Mouse (Mus musculus) stomach, embryonic 14.5 days (tissue): ENCODE results near the gene Lsr. TPM values are rescaled to one million over a fixed set of nuclear protein-coding genes. Genes with fewer than 3 reads are reported as not detected.

ENCODE experiments used
- ATAC-seq: fragments of 200-750 bp; cut with Nextera tagmentation; 2 replicates; pipeline ENCODE4 v1.8.0; 2017; ENCODE audit warnings: low read depth, moderate TSS enrichment; ENCODE audit not compliant: insufficient number of reproducible peaks, insufficient read depth, low FRiP score
- H3K27ac ChIP-seq: fragments of 300-500 bp; sonication (generic); 2 replicates; pipeline ENCODE4 v1.5.1; 2014; ENCODE audit warnings: mild to moderate bottlenecking, low read length, moderate library complexity, mixed read lengths
- H3K27me3 ChIP-seq: fragments of 300-500 bp; sonication (generic); 2 replicates; pipeline ENCODE4 v1.6.1; 2014; ENCODE audit warnings: low read length, control low read depth, mixed read lengths; ENCODE audit not compliant: control insufficient read depth, insufficient read depth
- H3K36me3 ChIP-seq: fragments of 300-500 bp; sonication (generic); 2 replicates; pipeline ENCODE4 v1.6.1; 2014; ENCODE audit warnings: mild to moderate bottlenecking, control low read depth, low read length, moderate library complexity, mixed read lengths; ENCODE audit not compliant: control insufficient read depth, insufficient read depth
- H3K4me1 ChIP-seq: fragments of 300-500 bp; sonication (generic); 2 replicates; pipeline ENCODE4 v1.6.1; 2014; ENCODE audit warnings: low read length, control low read depth, mixed read lengths; ENCODE audit not compliant: control insufficient read depth, insufficient read depth
- H3K4me2 ChIP-seq: fragments of 300-500 bp; sonication (generic); replicated peaks from 2 replicates; pipeline ENCODE4 v1.6.1; 2014; ENCODE audit warnings: low read depth, low read length, control low read depth
- H3K4me3 ChIP-seq: fragments of 300-500 bp; sonication (generic); 2 replicates; pipeline ENCODE4 v1.5.1; 2014; ENCODE audit warnings: low read depth, low read length, control low read depth
- H3K9ac ChIP-seq: fragments of 300-500 bp; sonication (generic); replicated peaks from 2 replicates; pipeline ENCODE4 v1.6.1; 2014; ENCODE audit warnings: low read depth, mild to moderate bottlenecking, control low read depth, low read length, moderate library complexity, mixed read lengths
- H3K9me3 ChIP-seq: fragments of 300-500 bp; sonication (generic); 2 replicates; pipeline ENCODE4 v1.6.1; 2016; ENCODE audit warnings: low read depth, low read length, control low read depth; ENCODE audit not compliant: control insufficient read depth
- WGBS: fragments of 180-500 bp; shearing (Covaris S2); extraction: QIAGEN DNeasy Blood & Tissue Kit; methylation state at CpG from one replicate; pipeline ENCODE4 v1.1.7; 2014; 5-methylcytosine and 5-hydroxymethylcytosine counted together
- polyA plus RNA-seq: library from polyadenylated mRNA; unstranded; fragments of >200 nt; fragmentation: Nextera tagmentation; extraction: Ambion mirVana; gene quantifications from 2 replicates; pipeline ENCODE4 v1.2.1, GENCODE M21; 2014

Lsr gene
- polyA plus RNA-seq, 1 experiment from 2014 or later, result 70.5 TPM

DNA sequence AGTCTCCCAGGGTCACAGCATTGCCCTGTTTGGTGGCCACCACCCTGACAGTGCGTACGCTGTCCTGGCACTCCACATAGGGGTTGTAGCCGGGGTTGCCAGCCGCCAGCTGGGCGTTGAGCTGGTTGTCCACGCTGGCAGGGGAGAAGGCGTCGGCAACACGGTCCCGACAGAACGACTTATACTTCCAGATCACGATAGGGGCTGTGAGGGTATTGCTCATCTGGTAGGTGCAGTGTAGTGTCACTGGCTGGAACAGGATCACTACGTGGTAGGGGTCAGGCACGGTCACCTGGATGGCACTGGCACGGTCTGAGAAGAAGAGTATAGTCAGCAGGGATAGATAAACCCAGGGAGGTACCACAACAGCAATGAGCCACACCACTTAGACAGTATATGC, 1.4 kb downstream of the Lsr start:
- 87% methylated on average over 15 of the region's 15 CpGs for WGBS
- H3K4me1 ChIP-seq, result no peaks in the 10 kb centered on the region
- no peak overlapping the region for H3K9ac ChIP-seq
- 0 out of 2 replicates have a peak, but pooled peaks cover 7% of the 10 kb centered on the region for H3K36me3 ChIP-seq
- H3K27ac ChIP-seq, result no peak overlapping the region
- peak overlapping the region; percentile 53 for H3K4me2 ChIP-seq
- no peaks in the 10 kb centered on the region for H3K27me3 ChIP-seq
- no peak for ATAC-seq
- no peaks in the 10 kb centered on the region for H3K9me3 ChIP-seq
- peak overlapping the region; percentile 50; the same call in 1 of the 2 replicates for H3K4me3 ChIP-seq

DNA sequence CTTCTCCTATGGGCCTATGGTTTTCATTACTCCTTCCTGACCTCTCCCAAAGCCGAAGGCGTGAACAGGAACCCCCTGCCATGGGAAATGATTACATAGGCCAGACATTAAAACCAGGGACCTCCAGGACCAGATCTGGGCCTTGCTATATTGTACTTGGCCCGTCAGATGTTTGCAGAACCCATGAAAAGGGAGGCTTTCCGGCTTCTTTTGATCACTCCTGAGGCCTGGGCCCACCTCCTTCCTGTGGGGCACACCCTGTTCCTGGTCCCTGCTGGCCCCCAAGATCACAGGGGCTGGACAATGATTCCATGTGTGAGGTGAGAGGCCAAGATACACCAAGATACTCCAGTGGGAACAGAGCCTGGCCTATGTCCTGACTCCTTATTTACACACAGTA, 4.1 kb downstream of the Lsr start:
- Histone ChIP-seq H3K9ac (no peak overlapping the region), H3K9me3 (no peaks in the 10 kb centered on the region), H3K4me1 (no peaks in the 10 kb centered on the region), H3K27me3 (no peaks in the 10 kb centered on the region), H3K4me2 (no peak overlapping the region), H3K27ac (no peak overlapping the region), H3K4me3 (no peak overlapping the region), H3K36me3 (peaks cover 10% of the 10 kb centered on the region; the same call in 1 of the 2 replicates)
- 75% methylated on average over 4 of the region's 4 CpGs for WGBS
- ATAC-seq, result no peak

DNA sequence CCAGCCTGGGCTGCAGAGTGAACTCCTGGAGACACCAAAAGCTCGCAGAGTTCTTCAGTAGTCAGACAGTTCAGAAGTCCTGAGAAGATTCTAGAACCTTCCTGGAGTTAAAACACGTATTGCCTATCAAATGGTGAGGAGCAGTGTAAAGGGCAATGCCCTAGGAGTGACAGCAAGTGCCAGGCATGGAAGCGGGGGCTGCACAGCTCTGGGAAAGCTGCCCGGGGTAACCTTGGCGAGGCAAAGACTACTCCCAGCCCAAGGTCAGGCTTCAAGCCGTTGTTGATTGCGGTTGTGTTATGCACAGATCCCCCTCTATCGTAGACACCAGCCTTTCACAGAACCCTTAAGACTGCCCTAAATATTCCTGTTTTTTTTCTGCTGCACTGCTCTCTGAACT, 4.7 kb downstream of the Lsr start:
- no peaks in the 10 kb centered on the region for H3K27me3 ChIP-seq
- WGBS, result 96% methylated on average over 8 of the region's 8 CpGs
- peaks cover 10% of the 10 kb centered on the region; the same call in 1 of the 2 replicates for H3K36me3 ChIP-seq
- no peak overlapping the region for H3K9ac ChIP-seq
- no peaks in the 10 kb centered on the region for H3K9me3 ChIP-seq
- H3K27ac ChIP-seq, result no peak overlapping the region
- no peaks in the 10 kb centered on the region for H3K4me1 ChIP-seq
- no peak overlapping the region for H3K4me3 ChIP-seq
- H3K4me2 ChIP-seq, result no peak overlapping the region
- ATAC-seq, result no peak

DNA sequence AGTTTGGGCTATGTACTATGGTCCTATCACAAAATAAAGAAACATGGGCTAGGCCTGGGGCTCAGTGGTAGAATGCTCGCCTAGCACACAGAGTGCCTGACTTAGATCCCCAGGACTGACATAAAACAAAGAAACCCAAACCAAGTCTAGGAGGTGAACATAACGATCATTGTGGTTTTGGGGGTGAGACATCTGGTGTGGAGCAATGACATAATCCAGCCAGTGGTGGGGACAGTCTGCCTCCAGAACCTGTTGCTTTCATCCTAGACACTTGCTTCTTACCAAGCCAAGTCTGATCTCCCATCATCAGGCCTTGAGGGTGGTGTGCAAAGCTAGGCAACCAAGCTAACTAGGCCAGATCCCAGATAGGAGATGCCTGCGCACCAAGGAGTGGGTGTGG, 6.6 kb downstream of the Lsr start:
- no peak for ATAC-seq
- no peak overlapping the region for H3K9ac ChIP-seq
- H3K27me3 ChIP-seq, result no peaks in the 10 kb centered on the region
- H3K4me1 ChIP-seq, result no peaks in the 10 kb centered on the region
- no peak overlapping the region for H3K4me3 ChIP-seq
- no peak overlapping the region for H3K27ac ChIP-seq
- H3K9me3 ChIP-seq, result no peaks in the 10 kb centered on the region
- H3K4me2 ChIP-seq, result no peak overlapping the region
- peaks cover 10% of the 10 kb centered on the region; the same call in 1 of the 2 replicates for H3K36me3 ChIP-seq
- 77% methylated on average over 3 of the region's 3 CpGs for WGBS

DNA sequence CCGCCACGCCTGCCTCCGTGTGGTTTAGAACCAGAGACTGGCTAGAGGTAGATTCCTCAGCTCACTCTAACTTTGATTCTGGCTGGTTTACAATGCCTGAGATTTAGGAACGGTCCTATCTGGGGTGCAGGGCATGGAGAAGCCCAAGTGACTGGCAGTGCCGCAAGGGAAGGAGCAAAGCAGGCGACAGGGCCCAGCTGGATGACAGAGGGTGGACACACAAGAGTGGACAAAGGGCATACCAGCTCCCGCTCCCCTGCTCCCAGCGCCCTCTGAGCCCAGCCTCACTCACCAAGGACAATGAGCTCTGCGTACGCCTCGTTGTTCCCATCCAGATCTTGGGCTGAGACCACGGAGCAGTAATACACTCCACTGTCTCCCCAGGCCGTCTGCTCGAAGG, 7.6 kb downstream of the Lsr start:
- no peaks in the 10 kb centered on the region for H3K9me3 ChIP-seq
- H3K36me3 ChIP-seq, result peaks cover 8% of the 10 kb centered on the region
- H3K27me3 ChIP-seq, result no peaks in the 10 kb centered on the region
- H3K9ac ChIP-seq, result no peak overlapping the region
- H3K4me3 ChIP-seq, result no peak overlapping the region
- no peak for ATAC-seq
- no peak overlapping the region for H3K27ac ChIP-seq
- H3K4me1 ChIP-seq, result no peaks in the 10 kb centered on the region
- WGBS, result 84% methylated on average over 14 of the region's 14 CpGs
- no peak overlapping the region for H3K4me2 ChIP-seq

DNA sequence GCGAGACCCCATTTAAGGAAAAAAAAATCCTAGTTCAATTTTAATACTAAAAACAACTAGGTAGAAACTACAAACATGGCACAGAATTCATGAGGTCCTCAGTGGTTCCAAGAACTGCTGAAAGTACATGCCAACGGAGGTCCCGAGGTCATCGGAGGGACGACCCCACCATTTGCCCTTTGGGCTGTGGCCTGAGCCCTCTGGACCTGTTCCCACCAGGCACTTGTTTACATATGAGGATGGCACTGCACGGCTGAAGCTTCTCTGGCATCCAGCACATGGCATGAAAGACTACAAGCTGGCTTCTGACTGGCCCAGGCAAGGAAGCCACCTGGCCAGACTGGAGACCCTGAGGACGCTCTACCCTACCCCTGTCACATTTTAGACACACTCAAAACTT, 8.9 kb downstream of the Lsr start:
- H3K27me3 ChIP-seq, result no peaks in the 10 kb centered on the region

DNA sequence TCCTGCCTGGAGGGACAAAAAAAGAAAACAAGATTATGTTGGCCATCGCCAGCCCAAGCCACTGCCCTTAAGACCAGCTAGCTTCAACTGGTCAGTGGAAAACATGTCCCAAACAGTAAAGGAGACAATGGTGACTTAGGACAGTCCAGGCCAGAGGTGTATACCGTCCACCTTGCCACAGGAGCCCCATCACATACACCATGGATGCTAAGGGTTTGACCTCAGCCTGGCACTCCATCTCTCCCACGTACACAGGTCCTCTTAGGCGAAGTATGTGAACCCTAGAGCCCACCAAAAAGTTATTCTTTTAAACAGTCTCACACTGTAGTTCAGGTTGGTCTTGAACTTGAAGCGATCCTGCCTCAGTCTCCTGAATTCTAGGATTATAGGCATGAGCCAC, 10.4 kb downstream of the Lsr start:
- Histone ChIP-seq H3K4me2 (no peak overlapping the region), H3K9ac (no peak overlapping the region), H3K9me3 (no peaks in the 10 kb centered on the region), H3K27ac (no peak overlapping the region), H3K4me3 (no peak overlapping the region), H3K4me1 (peaks cover 4% of the 10 kb centered on the region; the same call in 1 of the 2 replicates), H3K27me3 (no peaks in the 10 kb centered on the region), H3K36me3 (peaks cover 13% of the 10 kb centered on the region)
- no peak for ATAC-seq
- 90% methylated on average over 5 of the region's 5 CpGs for WGBS

More for the DNA sequence above, 8.9 kb downstream of the Lsr start:
- 80% methylated on average over 7 of the region's 7 CpGs for WGBS
- H3K27ac ChIP-seq, result no peak overlapping the region
- no peaks in the 10 kb centered on the region for H3K9me3 ChIP-seq
- H3K4me1 ChIP-seq, result no peaks in the 10 kb centered on the region
- no peak overlapping the region for H3K4me2 ChIP-seq
- H3K9ac ChIP-seq, result no peak overlapping the region
- H3K4me3 ChIP-seq, result no peak overlapping the region
- no peak for ATAC-seq
- peaks cover 4% of the 10 kb centered on the region for H3K36me3 ChIP-seq

DNA sequence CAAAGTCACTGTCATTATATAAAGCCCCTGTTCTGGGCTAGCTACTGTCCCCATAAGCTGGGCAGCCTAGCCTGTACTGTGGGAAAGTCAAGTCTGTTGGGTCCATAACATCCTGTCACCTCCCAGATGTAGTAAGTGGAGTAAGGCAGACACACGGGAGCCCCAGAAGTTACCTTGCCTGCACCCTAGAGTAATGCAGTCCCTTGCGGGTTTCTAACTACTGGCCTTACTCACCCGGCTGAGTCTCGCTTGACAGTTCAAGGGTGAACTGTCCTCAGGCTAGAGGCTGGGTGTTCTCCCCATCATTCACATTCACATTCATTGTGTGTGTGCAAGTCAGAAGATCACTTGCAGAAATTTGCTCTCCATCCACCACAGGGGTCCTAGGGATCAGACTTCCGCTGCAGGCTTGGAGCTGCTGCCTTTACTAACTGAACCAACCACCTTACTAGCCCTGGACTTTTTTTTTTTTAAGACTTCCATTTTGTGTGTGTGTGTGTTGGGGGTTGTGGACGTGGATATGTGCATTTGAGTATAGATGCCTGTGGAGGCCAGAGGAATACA, 13.4 kb downstream of the Lsr start:
- Histone ChIP-seq H3K27me3 (no peaks in the 10 kb centered on the region), H3K9ac (no peak overlapping the region), H3K4me3 (no peak overlapping the region), H3K9me3 (no peaks in the 10 kb centered on the region), H3K4me1 (peaks cover 11% of the 10 kb centered on the region; the same call in 1 of the 2 replicates), H3K36me3 (peaks cover 15% of the 10 kb centered on the region), H3K27ac (no peak overlapping the region), H3K4me2 (no peak overlapping the region)
- no peak for ATAC-seq
- WGBS, result 88% methylated on average over 6 of the region's 6 CpGs
